Mouse (Mus musculus) myocyte (in vitro differentiated cells): ENCODE measurements around the gene B4gat1.
"Not testable (repeated sequence)": the region's sequence is repeated elsewhere in the genome, so short reads cannot be mapped to it uniquely, and the experiment has no call there.

Source experiments
- E2F4 ChIP-seq: IDR thresholded peaks from one replicate; pipeline ENCODE4 v1.6.1; 2011; ENCODE audit warnings: mild to moderate bottlenecking, control low read depth, moderate library complexity; ENCODE audit not compliant: insufficient read depth
- MAX ChIP-seq: IDR thresholded peaks from one replicate; pipeline ENCODE4 v1.6.1; 2011; ENCODE audit warnings: low read depth, mild to moderate bottlenecking, control low read depth
- MYOD1 ChIP-seq, 3 experiments: IDR thresholded peaks; one replicate each; pipeline ENCODE4 v1.6.1; 2011; ENCODE audit warnings: control low read depth in 2 of 3, low read depth in 2 of 3, mild to moderate bottlenecking in 2 of 3, moderate library complexity in 1 of 3; ENCODE audit not compliant: insufficient read length in 2 of 3, control insufficient read depth in 1 of 3
- POLR2A ChIP-seq: IDR thresholded peaks from one replicate; pipeline ENCODE4 v1.6.1; 2011; ENCODE audit warnings: low read depth, mild to moderate bottlenecking, control low read depth, moderate library complexity; ENCODE audit not compliant: insufficient read length
- POLR2AphosphoS2 ChIP-seq: IDR thresholded peaks from one replicate; pipeline ENCODE4 v1.6.1; 2011; ENCODE audit warnings: low read depth, control low read depth; ENCODE audit not compliant: insufficient read length
- SRF ChIP-seq: IDR thresholded peaks from one replicate; pipeline ENCODE4 v1.6.1; 2011; ENCODE audit warnings: low read depth; ENCODE audit not compliant: control insufficient read depth, insufficient read length
- USF1 ChIP-seq: IDR thresholded peaks from one replicate; pipeline ENCODE4 v1.6.1; 2011; ENCODE audit warnings: low read depth, mild to moderate bottlenecking, control low read depth, moderate library complexity

DNA sequence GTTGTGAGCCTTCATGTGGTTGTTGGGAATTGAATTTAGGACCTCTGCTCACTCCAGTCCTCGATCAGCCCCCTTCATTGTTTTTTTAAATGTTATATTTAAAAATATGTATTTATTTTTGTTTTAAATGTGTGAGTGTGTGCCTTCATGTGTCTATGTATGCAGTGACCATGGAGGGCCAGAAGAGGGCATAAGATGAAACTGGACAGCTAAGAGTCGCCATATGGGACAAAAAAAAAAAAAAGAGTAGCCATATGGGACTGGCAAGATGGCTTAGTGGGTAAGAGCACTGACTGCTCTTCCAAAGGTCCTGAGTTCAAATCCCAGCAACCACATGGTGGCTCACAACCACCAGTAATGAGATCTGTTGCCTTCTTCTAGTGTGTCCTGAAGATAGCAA is 35.0 kb upstream of the B4gat1 start:
- not testable (repeated sequence) for TF ChIP-seq POLR2A; MAX; MYOD1 (IDR thresholded peaks at IDR 0.05; ENCODE audit: control insufficient read depth in 1 of 3, insufficient read length in 2 of 3, low read depth in 2 of 3); USF1; E2F4; SRF; POLR2AphosphoS2
